Mouse (Mus musculus): ENCODE data around the gene Fam13c. TPM values are rescaled to one million over a fixed set of nuclear protein-coding genes. Genes with fewer than 3 reads are reported as not detected.

Fam13c gene
- total and polyA plus RNA-seq, 2 experiments from 2014 or later = 10.1 to 23.6 TPM

DNA sequence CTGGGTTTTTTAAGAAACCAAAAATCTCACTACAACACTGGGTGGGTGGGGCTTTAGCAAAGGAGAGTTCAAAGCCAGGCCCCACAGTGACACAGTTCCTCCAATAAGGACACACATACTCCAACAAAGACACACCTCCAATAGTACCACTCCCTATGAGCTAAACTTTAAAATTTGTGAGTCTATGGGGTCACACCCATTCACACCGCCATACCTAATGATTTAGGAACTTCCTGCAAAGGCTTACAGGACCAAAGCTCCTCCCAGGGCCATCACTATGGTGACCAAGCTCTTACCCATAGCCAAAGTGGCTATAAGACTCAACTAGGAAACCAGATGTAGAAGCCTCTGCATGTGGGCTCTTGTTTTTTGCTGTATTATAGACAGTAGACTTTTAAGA is 30.6 kb downstream of the Fam13c start:
- WGBS = 91% methylated on average over 1 of the region's 1 CpGs
- ATAC-seq (ENCODE audit: low FRiP score) = no peak
- no peak overlapping the region for H3K9ac ChIP-seq (replicated peaks; ENCODE audit: low read length, poor library complexity, severe bottlenecking)
- H3K4me2 ChIP-seq (ENCODE audit: low read depth, low read length, poor library complexity, severe bottlenecking) = no peak overlapping the region
- no peak for TF ChIP-seq CTCF (IDR thresholded peaks at IDR 0.05)
- no peak for DNase-seq (ENCODE audit: low spot score)
- no peaks in the 10 kb centered on the region for H3K4me1 ChIP-seq (ENCODE audit: insufficient read depth, low read length)
- no peaks in the 10 kb centered on the region for H3K27me3 ChIP-seq (ENCODE audit: insufficient read depth, low read length)
- H3K36me3 ChIP-seq (ENCODE audit: insufficient read depth, low read length) = peaks cover 11% of the 10 kb centered on the region; the same call in 1 of the 2 replicates
- H3K4me3 ChIP-seq (ENCODE audit: low read depth, low read length) = no peak overlapping the region
- H3K27ac ChIP-seq (ENCODE audit: low read depth, low read length) = no peak overlapping the region
- H3K9me3 ChIP-seq (ENCODE audit: low read length) = no peaks in the 10 kb centered on the region

DNA sequence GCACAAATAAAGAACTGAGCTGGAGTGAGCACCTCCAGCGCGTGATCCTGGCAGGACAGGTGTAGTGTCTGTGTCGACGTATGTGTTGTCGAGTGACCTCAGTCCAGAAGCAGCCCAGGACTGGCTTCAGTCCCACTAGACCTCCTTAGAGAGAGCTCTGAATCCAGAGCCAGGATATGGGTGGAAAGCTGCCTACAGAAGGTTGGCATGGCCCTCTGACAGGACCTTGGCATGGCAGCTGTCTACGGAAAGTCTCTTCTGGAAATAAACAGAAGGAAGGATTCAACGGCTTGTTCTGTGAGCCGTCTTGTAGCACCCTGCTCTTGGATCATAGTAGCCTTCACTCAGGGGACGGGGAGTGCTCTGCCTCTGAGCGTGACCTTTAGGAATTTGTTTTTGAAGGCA is 37.5 kb downstream of the Fam13c start:
- TF ChIP-seq CTCF (IDR thresholded peaks at IDR 0.05) = no peak
- ATAC-seq (ENCODE audit: low FRiP score) = no peak
- WGBS = 91% methylated on average over 10 of the region's 10 CpGs
- no peak overlapping the region for H3K27ac ChIP-seq (ENCODE audit: low read depth, low read length)
- H3K27me3 ChIP-seq (ENCODE audit: insufficient read depth, low read length) = no peaks in the 10 kb centered on the region
- peaks cover 35% of the 10 kb centered on the region for H3K36me3 ChIP-seq (ENCODE audit: insufficient read depth, low read length)
- no peaks in the 10 kb centered on the region for H3K9me3 ChIP-seq (ENCODE audit: low read length)
- no peak overlapping the region for H3K9ac ChIP-seq (replicated peaks; ENCODE audit: low read length, poor library complexity, severe bottlenecking)
- H3K4me1 ChIP-seq (ENCODE audit: insufficient read depth, low read length) = no peaks in the 10 kb centered on the region
- no peak overlapping the region for H3K4me3 ChIP-seq (ENCODE audit: low read depth, low read length)
- peak; percentile 12 for DNase-seq (ENCODE audit: low spot score)
- H3K4me2 ChIP-seq (ENCODE audit: low read depth, low read length, poor library complexity, severe bottlenecking) = no peak overlapping the region

DNA sequence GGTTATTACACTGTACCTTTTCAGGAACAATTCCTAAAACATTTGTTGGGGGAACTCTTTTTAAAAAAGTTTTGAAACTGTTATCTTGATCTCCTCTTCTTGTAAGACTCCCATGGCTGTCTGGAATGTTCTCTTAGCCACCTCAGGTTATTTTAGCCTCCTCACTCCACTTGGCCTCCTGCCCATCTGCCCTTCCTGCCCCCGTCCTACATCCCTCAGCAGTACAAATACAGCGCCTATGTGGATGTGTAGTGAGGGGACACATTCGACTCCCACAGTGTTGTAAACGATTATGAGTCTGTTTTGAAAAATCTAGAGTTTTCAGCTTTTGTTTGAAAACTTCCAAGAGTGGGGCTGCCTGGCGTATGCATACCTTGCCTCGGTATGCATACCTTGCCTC is 43.5 kb downstream of the Fam13c start:
- Histone ChIP-seq H3K27me3 (ENCODE audit: insufficient read depth, low read length) (no peaks in the 10 kb centered on the region), H3K4me1 (ENCODE audit: insufficient read depth, low read length) (peaks cover 4% of the 10 kb centered on the region; the same call in 1 of the 2 replicates), H3K27ac (ENCODE audit: low read depth, low read length) (no peak overlapping the region), H3K36me3 (ENCODE audit: insufficient read depth, low read length) (peaks cover 3% of the 10 kb centered on the region; the same call in 1 of the 2 replicates), H3K9me3 (ENCODE audit: low read length) (no peaks in the 10 kb centered on the region), H3K4me2 (ENCODE audit: low read depth, low read length, poor library complexity, severe bottlenecking) (no peak overlapping the region), H3K9ac (replicated peaks; ENCODE audit: low read length, poor library complexity, severe bottlenecking) (no peak overlapping the region), H3K4me3 (ENCODE audit: low read depth, low read length) (no peak overlapping the region)
- ATAC-seq (ENCODE audit: low FRiP score) (no peak), DNase-seq (ENCODE audit: low spot score) (no peak)
- no peak for TF ChIP-seq CTCF (IDR thresholded peaks at IDR 0.05)
- WGBS = 78% methylated on average over 6 of the region's 6 CpGs

DNA sequence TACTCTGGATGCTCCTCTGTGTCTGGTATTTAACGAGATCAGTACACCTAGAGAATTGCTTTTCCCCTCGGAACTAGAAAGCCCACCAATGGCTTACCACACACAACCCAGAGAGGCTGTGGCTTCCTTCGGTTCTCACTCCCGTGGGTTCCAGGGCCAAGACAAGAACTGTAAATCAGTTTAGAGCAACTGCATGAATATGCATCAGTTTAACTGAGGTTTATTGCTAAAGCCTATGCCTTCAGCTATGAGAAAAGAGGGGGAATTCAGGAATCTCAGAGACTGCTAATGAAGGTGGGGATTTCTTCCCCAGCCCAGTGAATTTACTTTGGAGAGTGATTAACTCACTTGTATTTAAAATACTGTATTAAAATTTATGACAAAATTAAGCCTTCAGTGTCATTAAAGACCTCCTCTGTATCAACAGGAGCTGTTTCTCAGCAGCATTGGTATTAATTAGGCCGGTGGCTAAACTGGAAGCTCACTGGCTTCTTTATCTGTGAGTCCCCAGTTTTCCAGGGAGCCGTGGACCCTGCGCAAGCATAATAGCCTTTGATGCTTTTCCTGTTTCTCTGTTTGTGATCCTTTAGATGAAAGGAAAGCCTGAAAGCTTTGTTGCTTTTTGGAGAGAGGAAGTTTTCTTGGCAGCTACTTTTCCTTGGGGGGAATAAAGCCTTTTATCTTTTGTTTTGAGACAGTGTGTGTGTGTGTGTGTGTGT is 44.4 kb downstream of the Fam13c start:
- Histone ChIP-seq H3K4me2 (ENCODE audit: low read depth, low read length, poor library complexity, severe bottlenecking) (peak overlapping the region; percentile 27), H3K36me3 (ENCODE audit: insufficient read depth, low read length) (peaks cover 2% of the 10 kb centered on the region; the same call in 1 of the 2 replicates), H3K9ac (replicated peaks; ENCODE audit: low read length, poor library complexity, severe bottlenecking) (no peak overlapping the region), H3K4me3 (ENCODE audit: low read depth, low read length) (0 out of 2 replicates have a peak overlapping the region, but pooled peaks have one; percentile 2), H3K27me3 (ENCODE audit: insufficient read depth, low read length) (no peaks in the 10 kb centered on the region), H3K4me1 (ENCODE audit: insufficient read depth, low read length) (peaks cover 4% of the 10 kb centered on the region; the same call in 1 of the 2 replicates), H3K27ac (ENCODE audit: low read depth, low read length) (peak overlapping the region; percentile 78), H3K9me3 (ENCODE audit: low read length) (no peaks in the 10 kb centered on the region)
- peak; percentile 66 for DNase-seq (ENCODE audit: low spot score)
- WGBS = 9% methylated on average over 7 of the region's 7 CpGs
- no peak for TF ChIP-seq CTCF (IDR thresholded peaks at IDR 0.05)
- peak; percentile 71 for ATAC-seq (ENCODE audit: low FRiP score)

DNA sequence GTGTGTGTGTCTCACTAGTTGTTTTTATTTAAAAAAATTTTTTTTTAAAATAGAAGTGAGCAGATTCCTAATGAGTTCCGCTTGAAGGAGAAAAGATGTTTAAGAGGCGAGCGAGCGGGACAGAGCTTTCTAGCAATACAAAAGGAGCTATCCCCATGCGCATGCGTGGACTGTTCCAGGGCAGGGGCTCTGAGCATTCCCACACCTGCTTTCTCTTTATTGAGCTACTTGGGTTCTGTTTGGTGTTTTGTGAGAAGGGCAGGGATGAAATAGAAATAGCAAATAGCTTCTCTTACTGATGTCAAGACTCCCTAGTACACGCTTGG is 45.0 kb downstream of the Fam13c start:
- peak; percentile 85 for DNase-seq (ENCODE audit: low spot score)
- Histone ChIP-seq H3K4me3 (ENCODE audit: low read depth, low read length) (0 out of 2 replicates have a peak overlapping the region, but pooled peaks have one; percentile 2), H3K4me2 (ENCODE audit: low read depth, low read length, poor library complexity, severe bottlenecking) (peak overlapping the region; percentile 27), H3K9ac (replicated peaks; ENCODE audit: low read length, poor library complexity, severe bottlenecking) (no peak overlapping the region), H3K36me3 (ENCODE audit: insufficient read depth, low read length) (peaks cover 2% of the 10 kb centered on the region; the same call in 1 of the 2 replicates), H3K9me3 (ENCODE audit: low read length) (no peaks in the 10 kb centered on the region), H3K27ac (ENCODE audit: low read depth, low read length) (peak overlapping the region; percentile 78), H3K4me1 (ENCODE audit: insufficient read depth, low read length) (peaks cover 4% of the 10 kb centered on the region; the same call in 1 of the 2 replicates), H3K27me3 (ENCODE audit: insufficient read depth, low read length) (no peaks in the 10 kb centered on the region)
- ATAC-seq (ENCODE audit: low FRiP score) = peak; percentile 68; the same call in 1 of the 2 replicates
- WGBS = 7% methylated on average over 7 of the region's 7 CpGs
- TF ChIP-seq CTCF (IDR thresholded peaks at IDR 0.05) = no peak

DNA sequence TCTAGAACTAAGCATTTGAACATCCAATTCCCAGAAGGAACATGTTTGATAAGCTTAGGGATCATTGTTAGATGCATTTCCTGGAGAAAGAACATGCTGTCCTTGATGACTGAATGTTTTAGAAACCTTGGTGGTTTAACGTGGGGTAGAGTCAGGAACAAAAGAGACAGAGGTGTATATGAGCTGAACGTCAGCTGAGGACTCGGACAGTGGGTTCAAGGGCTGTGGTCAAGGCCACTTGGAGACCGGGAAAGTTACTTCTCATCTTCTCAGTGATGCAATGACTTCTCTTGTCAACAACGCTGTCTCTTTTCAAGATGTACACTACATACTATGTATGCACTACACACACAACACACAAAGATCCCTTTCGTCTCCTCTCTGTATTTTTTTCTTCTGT is 46.4 kb downstream of the Fam13c start:
- Histone ChIP-seq H3K27ac (ENCODE audit: low read depth, low read length) (no peak overlapping the region), H3K4me2 (ENCODE audit: low read depth, low read length, poor library complexity, severe bottlenecking) (no peak overlapping the region), H3K4me3 (ENCODE audit: low read depth, low read length) (no peak overlapping the region), H3K9me3 (ENCODE audit: low read length) (no peaks in the 10 kb centered on the region), H3K4me1 (ENCODE audit: insufficient read depth, low read length) (peaks cover 4% of the 10 kb centered on the region; the same call in 1 of the 2 replicates), H3K9ac (replicated peaks; ENCODE audit: low read length, poor library complexity, severe bottlenecking) (no peak overlapping the region), H3K27me3 (ENCODE audit: insufficient read depth, low read length) (no peaks in the 10 kb centered on the region), H3K36me3 (ENCODE audit: insufficient read depth, low read length) (no peaks in the 10 kb centered on the region)
- TF ChIP-seq CTCF (IDR thresholded peaks at IDR 0.05) = no peak
- WGBS = 92% methylated on average over 6 of the region's 6 CpGs
- no peak for DNase-seq (ENCODE audit: low spot score)
- no peak for ATAC-seq (ENCODE audit: low FRiP score)
